In genomic region chr2:19263375-19263774, GRCm38 (mm10) we compare ENCODE assay signal across 9 mouse cellular contexts.
DNase-seq lines count a peak whose midpoint lies in the region; TF ChIP-seq lines count a peak whose summit lies in the region.
"Had no signal": no experiment of that assay in that cellular context is flagged by ENCODE, and none has a peak within 500 bp of the region (broad histone marks: within the 10 kb centered on the region; RNA-seq: fewer than 3 reads in every experiment).

No protein-coding gene starts in this region.

- peak; percentile 9 for DNase-seq in adrenal gland, postnatal 25 days
- no peak for DNase-seq in adrenal gland, adult 2 months
- DNase-seq in kidney, postnatal 14 days = peak; percentile 9
- DNase-seq in kidney, adult 9 months = no peak
- no peak for DNase-seq in testis, postnatal 14 days (ENCODE audit: low spot score)
- no peak for DNase-seq in MN1 (ENCODE audit: low spot score)
- no peak for DNase-seq in frontal cortex, postnatal 10 days (ENCODE audit: low spot score in 2 of 2)
- DNase-seq: right cerebral cortex, postnatal 14 days had no signal

- H3K36me3 ChIP-seq in testis, adult 2 months (ENCODE audit: control insufficient read depth, insufficient read depth, low read length) = no peaks in the 10 kb centered on the region

- TF ChIP-seq POLR2A in testis, adult 2 months (IDR thresholded peaks at IDR 0.05; ENCODE audit: control insufficient read depth, low read depth, low read length) = no peak

- H3K27ac ChIP-seq in testis, adult 2 months (ENCODE audit: control insufficient read depth, insufficient read depth, low read depth, low read length) = no peak overlapping the region

- no peaks in the 10 kb centered on the region for H3K27me3 ChIP-seq in testis, adult 2 months (ENCODE audit: control insufficient read depth, insufficient read depth, low read length)

- TF ChIP-seq CTCF in testis, adult 2 months (IDR thresholded peaks at IDR 0.05; ENCODE audit: control insufficient read depth, insufficient read depth, insufficient replicate concordance, low read depth, low read length) = peak; percentile 11; the same call in 1 of the 2 replicates

- H3K4me1 ChIP-seq in testis, adult 2 months (ENCODE audit: control insufficient read depth, insufficient read depth, low read length) = no peaks in the 10 kb centered on the region

- H3K4me3 ChIP-seq in testis, adult 2 months (ENCODE audit: control insufficient read depth, low read depth, low read length) = no peak overlapping the region

Comparison
In these comparisons a context has a peak if more than half of its experiments do, and no peak if none do; other contexts are left out.
1. DNase-seq: peak in adrenal gland, postnatal 25 days (single experiment) and kidney, postnatal 14 days (single experiment); none in adrenal gland, adult 2 months (single experiment), kidney, adult 9 months (single experiment), testis, postnatal 14 days (single experiment), MN1 (single experiment) and frontal cortex, postnatal 10 days (0 of 2).